Mouse (Mus musculus) midbrain, embryonic 12.5 days (tissue): Measurements from ENCODE around the gene Apbb1. TPM values are rescaled to one million over a fixed set of nuclear protein-coding genes. Genes with fewer than 3 reads are reported as not detected.

Source experiments
- ATAC-seq: fragments of 200-750 bp; cut with Nextera tagmentation; 2 replicates; pipeline ENCODE4 v1.8.0; 2017; ENCODE audit warnings: low read depth, moderate TSS enrichment, moderate library complexity; ENCODE audit not compliant: low FRiP score
- H3K27ac ChIP-seq: fragments of 300-500 bp; sonication (generic); replicated peaks from 2 replicates; pipeline ENCODE4 v1.5.1; 2016; ENCODE audit warnings: mild to moderate bottlenecking
- H3K27me3 ChIP-seq: fragments of 300-500 bp; sonication (generic); 2 replicates; pipeline ENCODE4 v1.6.1; 2016; ENCODE audit warnings: mild to moderate bottlenecking
- H3K36me3 ChIP-seq: fragments of 300-500 bp; sonication (generic); 2 replicates; pipeline ENCODE4 v1.6.1; 2016
- H3K4me1 ChIP-seq: fragments of 300-500 bp; sonication (generic); 2 replicates; pipeline ENCODE4 v1.6.1; 2016
- H3K4me2 ChIP-seq: fragments of 300-500 bp; sonication (generic); replicated peaks from 2 replicates; pipeline ENCODE4 v1.6.1; 2016; ENCODE audit warnings: mild to moderate bottlenecking, moderate library complexity
- H3K4me3 ChIP-seq: fragments of 300-500 bp; sonication (generic); 2 replicates; pipeline ENCODE4 v1.5.1; 2016; ENCODE audit warnings: mild to moderate bottlenecking
- H3K9ac ChIP-seq: fragments of 300-500 bp; sonication (generic); replicated peaks from 2 replicates; pipeline ENCODE4 v1.6.1; 2016; ENCODE audit warnings: mild to moderate bottlenecking, moderate library complexity
- H3K9me3 ChIP-seq: fragments of 300-500 bp; sonication (generic); 2 replicates; pipeline ENCODE4 v1.6.1; 2016; ENCODE audit warnings: mild to moderate bottlenecking
- WGBS: fragments of 180-500 bp; shearing (Covaris S2); methylation state at CpG from one replicate; pipeline ENCODE4 v1.1.7; 2016; 5-methylcytosine and 5-hydroxymethylcytosine counted together
- polyA plus RNA-seq: library from polyadenylated mRNA; unstranded; fragments of >200 nt; fragmentation: Nextera tagmentation; extraction: Ambion mirVana; gene quantifications from 2 replicates; pipeline ENCODE4 v1.2.1, GENCODE M21; 2016

The Apbb1 gene
- polyA plus RNA-seq: 166 TPM in 2 replicates

DNA sequence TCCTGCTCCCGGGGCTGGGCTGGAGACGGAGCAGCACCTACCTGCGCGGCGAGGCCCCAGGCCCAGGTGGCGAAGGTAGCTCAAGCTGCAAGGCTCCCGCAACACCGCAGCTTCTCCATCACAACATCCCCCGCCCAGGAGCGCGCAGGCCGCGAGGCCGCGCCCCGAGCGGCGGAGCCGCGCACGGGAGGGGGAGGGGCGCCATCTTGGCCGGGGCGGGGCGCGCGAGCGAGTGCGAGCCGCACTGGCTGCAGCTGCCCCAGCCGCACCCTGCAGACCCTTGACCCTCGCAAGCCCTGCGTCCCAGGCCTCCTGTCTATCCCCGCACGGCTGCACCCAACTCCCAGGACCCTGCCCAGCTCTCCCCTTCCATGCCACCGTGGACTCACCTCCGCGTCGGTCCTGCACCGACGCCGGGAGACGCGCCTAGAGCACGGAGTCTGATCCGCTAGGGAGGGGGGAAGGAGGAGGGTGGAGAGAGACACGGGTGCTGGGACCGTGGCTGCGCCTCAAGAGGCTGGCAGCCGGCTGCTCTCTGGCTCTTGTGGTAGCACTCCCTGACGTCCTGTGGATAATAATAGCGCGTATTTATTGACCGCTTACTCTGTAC lies at the start of gene Apbb1:
TSS of gene Apbb1 (minus strand) at position 560 of the 610 bp plus-strand sequence.
- peak; percentile 93 for ATAC-seq
- Histone ChIP-seq H3K4me2 (peak within 1 kb of the TSS; percentile 61), H3K27ac (peak within 1 kb of the TSS; percentile 96), H3K27me3 (no peaks in the 10 kb centered on the region; the same call in 1 of the 2 replicates), H3K4me3 (peak within 1 kb of the TSS; percentile 78), H3K9ac (peak within 1 kb of the TSS; percentile 85), H3K4me1 (peaks cover 20% of the 10 kb centered on the region), H3K9me3 (no peaks in the 10 kb centered on the region), H3K36me3 (no peaks in the 10 kb centered on the region)
- WGBS: under 1% methylated on average over 30 of the region's 54 CpGs

DNA sequence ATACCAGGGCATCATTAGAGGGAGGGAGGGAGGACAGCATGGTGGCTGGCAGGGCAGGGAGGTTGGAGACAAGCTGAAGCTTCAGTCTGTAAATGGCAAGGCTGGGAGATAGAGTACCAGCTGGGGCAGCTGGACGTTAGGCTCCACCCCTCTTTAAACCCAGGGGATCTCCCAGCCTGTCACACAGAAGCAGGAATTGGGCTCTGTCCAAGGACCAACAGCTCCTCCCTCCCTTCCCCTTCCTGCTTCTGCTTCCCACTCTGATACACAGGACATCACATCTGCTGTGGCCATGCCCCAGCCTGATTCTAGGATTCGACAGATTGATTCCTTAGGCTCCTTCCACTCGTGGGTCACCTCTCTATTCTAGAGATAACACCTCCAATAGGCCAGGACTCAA lies 47.2 kb upstream of the Apbb1 start:
- Histone ChIP-seq H3K9me3 (no peaks in the 10 kb centered on the region), H3K27me3 (0 out of 2 replicates have a peak, but pooled peaks cover 4% of the 10 kb centered on the region), H3K4me3 (no peak overlapping the region), H3K4me1 (peaks cover 30% of the 10 kb centered on the region), H3K9ac (0 out of 2 replicates have a peak overlapping the region, but pooled peaks have one; percentile 24), H3K4me2 (0 out of 2 replicates have a peak overlapping the region, but pooled peaks have one; percentile 15), H3K27ac (peak overlapping the region; percentile 56), H3K36me3 (peaks cover 18% of the 10 kb centered on the region)
- peak; percentile 25 for ATAC-seq
- WGBS: 20% methylated on average over 3 of the region's 3 CpGs

DNA sequence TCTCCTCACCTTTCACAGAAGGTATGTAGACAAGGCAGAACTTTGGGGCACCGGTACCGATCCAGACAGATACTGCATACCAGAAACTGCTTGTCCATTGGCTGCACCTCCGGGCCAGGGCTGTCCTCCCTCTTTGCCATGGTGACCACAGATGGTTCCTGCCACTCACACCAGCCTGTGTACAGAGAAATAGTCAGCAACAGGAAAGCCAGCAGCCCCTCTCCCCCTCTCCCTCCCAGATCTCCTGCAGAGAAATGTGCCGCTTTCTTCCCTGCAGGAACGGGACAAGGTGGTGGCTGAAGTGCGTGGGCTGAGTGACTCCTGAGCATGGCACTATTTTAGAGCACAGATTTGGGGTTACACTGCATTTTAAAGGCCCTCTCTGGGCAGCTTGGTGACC lies 43.9 kb upstream of the Apbb1 start:
- Histone ChIP-seq H3K4me1 (peaks cover 20% of the 10 kb centered on the region), H3K4me3 (no peak overlapping the region), H3K27ac (no peak overlapping the region), H3K9ac (no peak overlapping the region), H3K4me2 (no peak overlapping the region), H3K9me3 (no peaks in the 10 kb centered on the region), H3K27me3 (no peaks in the 10 kb centered on the region), H3K36me3 (peaks cover 48% of the 10 kb centered on the region)
- ATAC-seq: no peak
- WGBS: 78% methylated on average over 6 of the region's 6 CpGs

DNA sequence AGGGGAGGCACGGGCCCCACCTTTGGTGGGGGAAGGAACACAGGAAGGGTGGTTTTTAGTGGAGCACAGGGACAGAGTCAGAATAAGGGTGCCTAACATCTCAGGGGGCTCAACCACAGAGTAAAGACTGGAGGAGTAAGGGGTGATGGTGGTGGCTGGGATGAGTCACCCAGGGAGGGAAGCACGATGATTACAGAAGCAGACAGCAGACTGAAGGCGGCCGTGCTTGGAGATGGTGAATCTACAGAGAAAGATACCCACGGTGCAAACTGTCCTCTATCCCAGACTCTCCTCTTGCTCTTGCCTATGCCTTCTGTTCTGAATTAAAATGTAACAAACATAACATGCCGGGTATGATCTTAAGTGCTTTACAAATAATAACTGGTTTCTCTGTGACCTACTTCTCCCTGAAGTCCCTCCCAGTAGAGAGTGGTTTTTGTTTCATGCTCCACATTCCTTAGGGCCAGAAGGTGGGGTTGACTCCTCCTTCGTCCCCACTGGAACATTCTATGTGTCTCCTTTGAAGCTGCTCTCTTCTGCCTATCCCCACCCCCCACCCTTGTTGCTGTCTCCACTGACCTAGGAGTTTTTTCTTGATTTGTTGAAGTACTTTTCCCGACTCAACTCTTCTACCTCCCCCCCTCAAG lies 40.3 kb upstream of the Apbb1 start:
- no peak overlapping the region for H3K4me3 ChIP-seq
- no peaks in the 10 kb centered on the region for H3K9me3 ChIP-seq
- H3K4me2 ChIP-seq: no peak overlapping the region
- H3K9ac ChIP-seq: no peak overlapping the region
- no peaks in the 10 kb centered on the region for H3K27me3 ChIP-seq
- no peaks in the 10 kb centered on the region for H3K4me1 ChIP-seq
- ATAC-seq: no peak
- peaks cover 83% of the 10 kb centered on the region for H3K36me3 ChIP-seq
- no peak overlapping the region for H3K27ac ChIP-seq
- WGBS: 83% methylated on average over 8 of the region's 8 CpGs

DNA sequence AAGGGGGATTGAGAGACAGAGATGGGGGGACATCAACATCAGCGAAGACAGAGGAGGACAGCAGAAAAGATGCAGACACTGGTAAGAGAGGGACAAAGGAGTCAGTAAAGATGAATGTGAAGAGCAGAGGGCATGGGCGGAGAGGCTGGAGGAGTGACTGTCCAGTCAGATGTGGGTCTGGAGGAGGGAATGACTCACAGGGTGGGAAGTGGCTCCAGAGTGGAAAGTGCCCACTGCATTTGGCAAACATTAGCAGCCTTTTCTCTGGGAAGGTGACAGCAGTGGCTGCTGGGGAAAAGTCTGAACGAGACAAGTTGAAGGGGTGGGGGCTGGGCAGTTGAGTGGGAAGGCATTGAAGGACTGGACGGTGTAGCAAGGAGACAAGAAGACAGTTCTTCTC lies 39.6 kb upstream of the Apbb1 start:
- Histone ChIP-seq H3K9ac (no peak overlapping the region), H3K4me1 (no peaks in the 10 kb centered on the region), H3K36me3 (peaks cover 90% of the 10 kb centered on the region), H3K27me3 (no peaks in the 10 kb centered on the region), H3K4me2 (no peak overlapping the region), H3K4me3 (no peak overlapping the region), H3K27ac (no peak overlapping the region), H3K9me3 (no peaks in the 10 kb centered on the region)
- whole genome bisulfite sequencing: 86% methylated on average over 4 of the region's 4 CpGs
- no peak for ATAC-seq

DNA sequence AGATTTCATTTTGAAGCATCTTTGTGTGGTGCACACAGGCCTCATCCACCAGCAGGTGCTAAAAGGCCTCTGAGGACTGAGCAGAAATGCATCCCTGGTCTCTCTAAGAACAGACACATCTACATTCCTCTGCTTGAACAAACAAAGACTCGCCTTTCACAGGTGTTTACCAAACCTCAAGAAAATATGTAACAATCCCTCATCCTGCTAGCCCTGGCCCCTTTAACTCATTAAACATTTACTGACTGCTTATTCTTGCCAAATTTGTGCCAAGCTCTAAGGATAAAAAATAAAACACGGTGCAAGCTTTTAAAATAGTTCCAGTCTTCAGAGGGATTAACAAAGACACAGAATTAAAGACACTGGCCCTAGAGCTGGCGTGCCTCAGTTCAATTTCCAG lies 38.2 kb upstream of the Apbb1 start:
- Histone ChIP-seq H3K4me1 (no peaks in the 10 kb centered on the region), H3K9ac (no peak overlapping the region), H3K27me3 (no peaks in the 10 kb centered on the region), H3K27ac (no peak overlapping the region), H3K36me3 (peaks cover 95% of the 10 kb centered on the region), H3K4me3 (no peak overlapping the region), H3K4me2 (no peak overlapping the region), H3K9me3 (no peaks in the 10 kb centered on the region)
- no peak for ATAC-seq
- WGBS: 61% methylated on average over 3 of the region's 3 CpGs

DNA sequence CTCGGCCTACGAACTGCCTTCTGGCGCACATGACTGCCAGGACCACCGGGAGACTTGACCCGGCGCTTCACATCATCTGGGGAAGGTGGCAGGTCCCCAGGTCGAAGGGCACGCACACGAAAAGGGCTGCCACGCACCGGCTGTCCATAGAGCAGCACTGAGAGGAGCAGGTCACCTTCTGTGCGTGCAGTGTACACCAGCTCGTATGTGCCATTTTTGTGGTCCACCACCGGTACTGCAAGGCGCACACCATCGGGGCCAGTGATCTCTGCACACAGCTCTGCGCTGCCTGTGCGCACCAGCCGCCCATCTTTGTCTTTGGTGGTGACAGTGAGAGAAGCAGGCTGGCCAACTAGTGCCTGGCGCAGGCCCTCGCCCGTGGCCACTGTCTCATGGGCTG lies 36.4 kb upstream of the Apbb1 start:
- 97% methylated on average over 22 of the region's 22 CpGs for WGBS
- H3K36me3 ChIP-seq: peaks cover 95% of the 10 kb centered on the region

DNA sequence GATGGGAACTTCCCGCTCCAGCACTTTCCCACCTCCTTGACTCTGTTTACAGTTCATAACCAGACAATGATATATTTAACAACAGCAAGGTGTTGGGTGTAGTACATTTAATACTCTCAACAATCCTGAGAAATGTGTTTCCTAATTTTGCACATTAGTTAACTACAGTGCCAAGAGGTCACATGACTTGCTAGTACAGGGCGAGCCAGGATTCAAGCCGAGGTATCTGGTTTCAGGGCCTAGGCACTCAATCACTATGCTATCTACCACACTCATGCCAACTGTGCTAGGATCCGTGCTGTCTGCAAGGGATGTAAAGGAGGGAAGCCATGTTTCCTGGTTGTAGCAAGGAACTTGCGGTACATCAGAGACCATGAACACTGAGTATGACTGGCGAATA lies 35.1 kb upstream of the Apbb1 start:
- H3K27me3 ChIP-seq: no peaks in the 10 kb centered on the region
- ATAC-seq: no peak
- no peak overlapping the region for H3K4me2 ChIP-seq
- no peaks in the 10 kb centered on the region for H3K9me3 ChIP-seq
- WGBS: 89% methylated on average over 6 of the region's 6 CpGs
- no peaks in the 10 kb centered on the region for H3K4me1 ChIP-seq
- H3K4me3 ChIP-seq: no peak overlapping the region
- H3K9ac ChIP-seq: no peak overlapping the region
- peaks cover 96% of the 10 kb centered on the region for H3K36me3 ChIP-seq
- H3K27ac ChIP-seq: no peak overlapping the region

More for the DNA sequence above, 36.4 kb upstream of the Apbb1 start:
- no peak overlapping the region for H3K9ac ChIP-seq
- no peak overlapping the region for H3K27ac ChIP-seq
- no peaks in the 10 kb centered on the region for H3K9me3 ChIP-seq
- H3K4me1 ChIP-seq: no peaks in the 10 kb centered on the region
- no peaks in the 10 kb centered on the region for H3K27me3 ChIP-seq
- H3K4me2 ChIP-seq: no peak overlapping the region
- ATAC-seq: no peak
- H3K4me3 ChIP-seq: no peak overlapping the region

DNA sequence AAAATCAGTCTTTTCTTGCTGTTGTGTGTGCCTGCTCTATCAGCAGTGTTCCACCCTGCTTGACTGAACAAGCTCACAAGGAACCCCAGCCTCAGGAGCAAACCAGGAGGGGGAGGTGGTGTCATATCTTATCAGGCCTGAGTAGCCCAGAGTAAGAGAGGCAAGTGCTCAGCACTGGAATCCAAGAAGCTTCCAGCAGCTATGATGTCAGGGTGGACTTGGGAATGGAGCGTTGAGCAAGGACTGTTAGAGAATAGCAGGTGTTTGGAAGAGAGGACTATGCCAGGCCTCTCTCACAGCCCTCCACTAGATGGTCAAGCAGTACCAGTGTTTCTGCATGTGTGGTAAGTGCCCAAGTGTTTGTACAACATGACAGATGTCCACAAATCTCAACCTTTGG lies 34.3 kb upstream of the Apbb1 start:
- H3K27ac ChIP-seq: no peak overlapping the region
- no peaks in the 10 kb centered on the region for H3K9me3 ChIP-seq
- H3K4me2 ChIP-seq: no peak overlapping the region
- no peak overlapping the region for H3K4me3 ChIP-seq
- H3K27me3 ChIP-seq: no peaks in the 10 kb centered on the region
- WGBS: 89% methylated on average over 1 of the region's 1 CpGs
- no peak overlapping the region for H3K9ac ChIP-seq
- H3K4me1 ChIP-seq: no peaks in the 10 kb centered on the region
- no peak for ATAC-seq
- H3K36me3 ChIP-seq: peaks cover 97% of the 10 kb centered on the region

DNA sequence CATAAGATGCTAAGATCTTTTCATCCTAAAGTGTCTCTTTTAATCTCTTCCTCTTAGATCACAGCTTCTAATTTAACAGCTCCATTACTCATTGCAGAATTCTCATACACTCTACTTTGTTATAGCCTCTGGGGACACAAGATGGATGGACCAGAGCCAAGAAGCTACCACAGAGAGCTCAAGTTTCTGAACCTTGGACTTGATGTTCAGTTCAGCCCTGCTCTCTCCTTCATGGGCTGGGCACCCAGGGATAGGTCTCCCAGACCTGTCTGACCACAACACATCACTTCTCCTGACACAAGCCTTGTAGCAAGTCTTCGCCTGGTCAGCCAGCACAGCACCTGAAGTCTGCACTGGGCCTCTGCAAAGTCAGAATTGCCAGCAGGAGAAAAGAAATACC lies 32.9 kb upstream of the Apbb1 start:
- H3K4me3 ChIP-seq: no peak overlapping the region
- no peaks in the 10 kb centered on the region for H3K4me1 ChIP-seq
- no peak overlapping the region for H3K4me2 ChIP-seq
- no peaks in the 10 kb centered on the region for H3K27me3 ChIP-seq
- 90% methylated on average over 1 of the region's 1 CpGs for WGBS
- no peak overlapping the region for H3K9ac ChIP-seq
- H3K9me3 ChIP-seq: no peaks in the 10 kb centered on the region
- peaks cover 98% of the 10 kb centered on the region for H3K36me3 ChIP-seq
- no peak for ATAC-seq
- H3K27ac ChIP-seq: no peak overlapping the region

DNA sequence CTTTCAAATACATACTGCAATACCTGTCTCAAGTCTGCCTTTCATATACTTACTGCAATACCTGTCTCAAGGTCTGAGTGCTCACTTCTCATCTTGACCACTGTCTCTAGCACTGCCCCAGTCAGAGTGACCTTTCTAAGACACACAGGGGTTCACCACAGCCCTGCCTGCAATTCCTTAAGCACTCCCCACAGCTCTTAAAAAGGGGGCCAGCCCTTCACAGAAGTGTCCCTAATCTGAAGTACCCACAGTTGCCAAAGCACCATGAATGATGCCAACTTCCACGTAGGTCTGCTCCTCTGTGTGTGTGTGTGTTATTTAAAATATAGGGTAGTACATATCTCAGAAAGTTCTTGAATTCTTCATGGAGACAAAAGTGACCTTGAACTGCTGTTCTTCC lies 30.3 kb upstream of the Apbb1 start:
- H3K36me3 ChIP-seq: peaks cover 72% of the 10 kb centered on the region
- H3K27ac ChIP-seq: no peak overlapping the region
- H3K4me3 ChIP-seq: no peak overlapping the region
- WGBS: 100% methylated on average over 1 of the region's 1 CpGs
- H3K4me2 ChIP-seq: no peak overlapping the region
- no peak for ATAC-seq
- no peaks in the 10 kb centered on the region for H3K9me3 ChIP-seq
- H3K27me3 ChIP-seq: no peaks in the 10 kb centered on the region
- no peak overlapping the region for H3K9ac ChIP-seq
- no peaks in the 10 kb centered on the region for H3K4me1 ChIP-seq

DNA sequence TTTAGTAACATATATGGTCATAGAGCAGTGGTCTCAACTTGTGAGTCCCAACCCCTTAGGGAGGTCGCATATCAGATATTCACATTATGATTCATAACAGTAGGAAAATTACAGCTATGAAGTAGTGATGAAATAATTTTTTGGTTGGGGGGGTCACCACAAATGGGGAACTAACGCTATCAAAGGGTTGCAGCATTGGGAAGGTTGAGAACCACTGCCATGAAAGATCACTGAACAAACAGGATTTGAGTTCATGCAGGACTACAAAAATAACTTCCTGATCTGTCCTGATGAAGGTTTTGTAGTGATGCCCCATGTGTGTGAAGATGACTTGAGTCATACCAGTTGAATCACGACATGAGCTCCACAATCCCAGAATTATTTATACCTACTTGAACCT lies 27.0 kb upstream of the Apbb1 start:
- H3K4me3 ChIP-seq: no peak overlapping the region
- H3K9me3 ChIP-seq: 0 out of 2 replicates have a peak, but pooled peaks cover 4% of the 10 kb centered on the region
- peaks cover 40% of the 10 kb centered on the region for H3K36me3 ChIP-seq
- no peaks in the 10 kb centered on the region for H3K27me3 ChIP-seq
- H3K4me2 ChIP-seq: no peak overlapping the region
- no peaks in the 10 kb centered on the region for H3K4me1 ChIP-seq
- no peak for ATAC-seq
- no peak overlapping the region for H3K27ac ChIP-seq
- WGBS: 88% methylated on average over 3 of the region's 3 CpGs
- no peak overlapping the region for H3K9ac ChIP-seq
